Mouse (Mus musculus): Measurements from ENCODE around the gene Scn1b.

Gene Scn1b

GRCm38 (mm10) chr7:31116721-31117145 lies 10.1 kb downstream of the Scn1b start:
- WGBS = 55% methylated on average over 16 of the region's 16 CpGs

- WGBS = 54% methylated on average over 17 of the region's 17 CpGs
Observed at GRCm38 (mm10) chr7:31115587-31116043, 11.2 kb downstream of the Scn1b start.

GRCm38 (mm10) chr7:31115182-31115581 lies 11.6 kb downstream of the Scn1b start, which contains the start of gene Hpn:
TSS of gene Hpn (minus strand) at chr7:31115290.
- WGBS = 51% methylated on average over 15 of the region's 15 CpGs

- WGBS = 78% methylated on average over 10 of the region's 10 CpGs
Observed at GRCm38 (mm10) chr7:31114646-31115045, 12.2 kb downstream of the Scn1b start.

- 94% methylated on average over 6 of the region's 6 CpGs for WGBS
Observed at GRCm38 (mm10) chr7:31113800-31114199, 13.0 kb downstream of the Scn1b start.

- 63% methylated on average over 4 of the region's 4 CpGs for WGBS
Observed at GRCm38 (mm10) chr7:31112036-31112435, 14.8 kb downstream of the Scn1b start.

- WGBS = 79% methylated on average over 15 of the region's 15 CpGs
Observed at GRCm38 (mm10) chr7:31110861-31111385, 15.9 kb downstream of the Scn1b start.

GRCm38 (mm10) chr7:31109796-31110195 lies 17.0 kb downstream of the Scn1b start:
- WGBS = 89% methylated on average over 5 of the region's 5 CpGs

GRCm38 (mm10) chr7:31109091-31109490 lies 17.7 kb downstream of the Scn1b start:
- WGBS = 38% methylated on average over 7 of the region's 7 CpGs

GRCm38 (mm10) chr7:31107781-31108180 lies 19.0 kb downstream of the Scn1b start:
- 93% methylated on average over 11 of the region's 11 CpGs for WGBS

GRCm38 (mm10) chr7:31106166-31106565 lies 20.6 kb downstream of the Scn1b start:
- 62% methylated on average over 3 of the region's 3 CpGs for WGBS

- 37% methylated on average over 15 of the region's 15 CpGs for WGBS
Observed at GRCm38 (mm10) chr7:31105061-31105768, 21.6 kb downstream of the Scn1b start.

GRCm38 (mm10) chr7:31100786-31101185 lies 26.0 kb downstream of the Scn1b start:
- WGBS = 66% methylated on average over 14 of the region's 14 CpGs

- 90% methylated on average over 6 of the region's 6 CpGs for WGBS
Observed at GRCm38 (mm10) chr7:31099612-31099982, 27.2 kb downstream of the Scn1b start.

GRCm38 (mm10) chr7:31098697-31099611 lies 27.8 kb downstream of the Scn1b start:
- 82% methylated on average over 22 of the region's 22 CpGs for WGBS

GRCm38 (mm10) chr7:31097583-31098248 lies 29.1 kb downstream of the Scn1b start:
- WGBS = 41% methylated on average over 20 of the region's 20 CpGs

- WGBS = 84% methylated on average over 9 of the region's 9 CpGs
Observed at GRCm38 (mm10) chr7:31096892-31097564, 29.8 kb downstream of the Scn1b start.

GRCm38 (mm10) chr7:31094774-31095501 lies 31.9 kb downstream of the Scn1b start:
- 32% methylated on average over 11 of the region's 12 CpGs for WGBS

- 88% methylated on average over 2 of the region's 2 CpGs for WGBS
Observed at GRCm38 (mm10) chr7:31089721-31090120, 37.1 kb downstream of the Scn1b start.

- 55% methylated on average over 3 of the region's 3 CpGs for WGBS
Observed at GRCm38 (mm10) chr7:31088206-31088605, 38.6 kb downstream of the Scn1b start.

GRCm38 (mm10) chr7:31087262-31087661 lies 39.5 kb downstream of the Scn1b start:
- WGBS = 68% methylated on average over 2 of the region's 2 CpGs

Data from cerebral cortex, adult 2 months (tissue).